Mouse (Mus musculus) liver, adult 2 months (tissue): ENCODE measurements around the gene Akt2. TPM values are rescaled to one million over a fixed set of nuclear protein-coding genes. Genes with fewer than 3 reads are reported as not detected.

Source experiments
- DNase-seq: peaks from one replicate; pipeline ENCODE4 v3.0.0-alpha.2; 2011; ENCODE audit warnings: low read depth, low spot score; ENCODE audit errors: extremely low read depth
- H3K27ac ChIP-seq: fragments of 200-500 bp; replicated peaks from 2 replicates; pipeline ENCODE4 v1.5.1; 2012; ENCODE audit warnings: low read depth, mild to moderate bottlenecking, control low read depth, inconsistent platforms, low read length; ENCODE audit not compliant: insufficient read depth
- H3K27me3 ChIP-seq: fragments of 200-500 bp; 2 replicates; pipeline ENCODE4 v1.6.1; 2012; ENCODE audit warnings: mild to moderate bottlenecking, moderate library complexity, low read length, inconsistent platforms; ENCODE audit not compliant: control insufficient read depth, insufficient read depth
- H3K36me3 ChIP-seq: fragments of 200-500 bp; 2 replicates; pipeline ENCODE4 v1.6.1; 2012; ENCODE audit warnings: low read length, inconsistent platforms; ENCODE audit not compliant: control insufficient read depth, insufficient read depth
- H3K4me1 ChIP-seq: fragments of 200-500 bp; 2 replicates; pipeline ENCODE4 v1.6.1; 2011; ENCODE audit warnings: low read length; ENCODE audit not compliant: control insufficient read depth, insufficient read depth
- H3K4me3 ChIP-seq: fragments of 200-500 bp; 2 replicates; pipeline ENCODE4 v1.5.1; 2011; ENCODE audit warnings: low read depth, mild to moderate bottlenecking, control low read depth, low read length, moderate library complexity; ENCODE audit not compliant: insufficient read depth
- H3K79me2 ChIP-seq: fragments of 200-500 bp; 2 replicates; pipeline ENCODE4 v1.6.1; 2012; ENCODE audit warnings: inconsistent platforms, mild to moderate bottlenecking, low read length, moderate library complexity; ENCODE audit not compliant: control insufficient read depth, insufficient read depth
- H3K9ac ChIP-seq: fragments of 200-500 bp; 2 replicates; pipeline ENCODE4 v1.6.1; 2012; ENCODE audit warnings: low read depth, mild to moderate bottlenecking, control low read depth, inconsistent platforms, low read length
- CTCF ChIP-seq: fragments of 200-500 bp; IDR thresholded peaks from 2 replicates; pipeline ENCODE4 v1.5.1; 2011; ENCODE audit warnings: low read depth, low read length, control low read depth
- POLR2A ChIP-seq: fragments of 200-500 bp; IDR thresholded peaks from 2 replicates; pipeline ENCODE4 v1.6.1; 2011; ENCODE audit warnings: low read length, control low read depth; ENCODE audit not compliant: insufficient read depth; ENCODE audit errors: extremely low read depth
- WGBS: fragments of 180-500 bp; shearing (Covaris S2); methylation state at CpG from one replicate; pipeline ENCODE4 v1.1.7; 2018; 5-methylcytosine and 5-hydroxymethylcytosine counted together
- polyA plus RNA-seq: library from polyadenylated mRNA; depleted of rRNA; stranded (reverse); fragments of >200 nt; gene quantifications from 2 replicates; pipeline ENCODE4 v1.2.3, GENCODE M21; 2012
- total RNA-seq: library from RNA; depleted of rRNA; stranded (reverse); fragments of >200 nt; gene quantifications from 2 replicates; pipeline ENCODE4 v1.2.3, GENCODE M21; 2014

Akt2 gene
- total and polyA plus RNA-seq, 2 experiments = 57.1 to 81.3 TPM

GRCm38 (mm10) chr7:27644471-27644870 is 53.1 kb downstream of the Akt2 start:
- Histone ChIP-seq H3K27ac (no peak overlapping the region), H3K79me2 (no peaks in the 10 kb centered on the region), H3K9ac (no peak overlapping the region), H3K36me3 (no peaks in the 10 kb centered on the region), H3K4me1 (no peaks in the 10 kb centered on the region), H3K4me3 (no peak overlapping the region), H3K27me3 (no peaks in the 10 kb centered on the region)
- no peak for TF ChIP-seq CTCF
- TF ChIP-seq POLR2A = no peak
- no peak for DNase-seq
- 37% methylated on average over 1 of the region's 1 CpGs for WGBS

- DNase-seq = no peak
- no peak overlapping the region for H3K27ac ChIP-seq
- TF ChIP-seq POLR2A (no peak), CTCF (no peak)
- 86% methylated on average over 7 of the region's 7 CpGs for WGBS
- H3K79me2 ChIP-seq = no peaks in the 10 kb centered on the region
- H3K4me1 ChIP-seq = no peaks in the 10 kb centered on the region
- H3K36me3 ChIP-seq = no peaks in the 10 kb centered on the region
- H3K9ac ChIP-seq = no peak overlapping the region
- no peaks in the 10 kb centered on the region for H3K27me3 ChIP-seq
- no peak overlapping the region for H3K4me3 ChIP-seq
These were observed 55.2 kb downstream of the Akt2 start for GRCm38 (mm10) chr7:27646516-27646915.

GRCm38 (mm10) chr7:27647281-27648002 is 56.1 kb downstream of the Akt2 start:
- no peaks in the 10 kb centered on the region for H3K4me1 ChIP-seq
- H3K36me3 ChIP-seq = no peaks in the 10 kb centered on the region
- DNase-seq = no peak
- H3K27ac ChIP-seq = no peak overlapping the region
- H3K27me3 ChIP-seq = no peaks in the 10 kb centered on the region; the same call in 1 of the 2 replicates
- H3K9ac ChIP-seq = no peak overlapping the region
- WGBS = 82% methylated on average over 6 of the region's 6 CpGs
- TF ChIP-seq CTCF (no peak), POLR2A (no peak)
- H3K79me2 ChIP-seq = no peaks in the 10 kb centered on the region
- no peak overlapping the region for H3K4me3 ChIP-seq

GRCm38 (mm10) chr7:27649723-27650122 is 58.4 kb downstream of the Akt2 start:
- no peaks in the 10 kb centered on the region for H3K79me2 ChIP-seq
- no peak overlapping the region for H3K27ac ChIP-seq
- H3K4me3 ChIP-seq = no peak overlapping the region
- no peaks in the 10 kb centered on the region for H3K4me1 ChIP-seq
- TF ChIP-seq CTCF = no peak
- TF ChIP-seq POLR2A = no peak
- no peaks in the 10 kb centered on the region for H3K36me3 ChIP-seq
- 87% methylated on average over 11 of the region's 11 CpGs for WGBS
- peaks cover 16% of the 10 kb centered on the region for H3K27me3 ChIP-seq
- no peak for DNase-seq
- no peak overlapping the region for H3K9ac ChIP-seq

- Histone ChIP-seq H3K27ac (no peak overlapping the region), H3K4me3 (no peak overlapping the region), H3K4me1 (no peaks in the 10 kb centered on the region)
These were observed 59.6 kb downstream of the Akt2 start for GRCm38 (mm10) chr7:27650949-27651348.

GRCm38 (mm10) chr7:27653681-27654437 is 62.5 kb downstream of the Akt2 start, which contains the start of gene Ttc9b:
TSS of gene Ttc9b (plus strand) at chr7:27653915.
- 7% methylated on average over 62 of the region's 62 CpGs for WGBS
- no peaks in the 10 kb centered on the region for H3K79me2 ChIP-seq
- no peak within 1 kb of the TSS for H3K4me3 ChIP-seq
- no peak for DNase-seq
- H3K27ac ChIP-seq = no peak within 1 kb of the TSS
- H3K36me3 ChIP-seq = no peaks in the 10 kb centered on the region
- H3K4me1 ChIP-seq = no peaks in the 10 kb centered on the region
- TF ChIP-seq POLR2A (no peak), CTCF (no peak)
- peaks cover 23% of the 10 kb centered on the region for H3K27me3 ChIP-seq
- no peak within 1 kb of the TSS for H3K9ac ChIP-seq

More at GRCm38 (mm10) chr7:27650949-27651348, 59.6 kb downstream of the Akt2 start:
- TF ChIP-seq CTCF = peak; percentile 82
- TF ChIP-seq POLR2A = no peak
- DNase-seq = peak; percentile 62
- Histone ChIP-seq H3K9ac (no peak overlapping the region), H3K79me2 (no peaks in the 10 kb centered on the region), H3K27me3 (peaks cover 23% of the 10 kb centered on the region), H3K36me3 (no peaks in the 10 kb centered on the region)
- 5% methylated on average over 10 of the region's 10 CpGs for WGBS
